Mouse (Mus musculus) hindbrain, embryonic 13.5 days (tissue): ENCODE data around the gene Prickle1. TPM values are rescaled to one million over a fixed set of nuclear protein-coding genes. Genes with fewer than 3 reads are reported as not detected.

Experiments
- ATAC-seq: fragments of 200-750 bp; cut with Nextera tagmentation; 2 replicates; pipeline ENCODE4 v1.8.0; 2017; ENCODE audit warnings: moderate TSS enrichment; ENCODE audit not compliant: low FRiP score
- H3K27ac ChIP-seq: fragments of 300-500 bp; sonication (generic); 2 replicates; pipeline ENCODE4 v1.5.1; 2015; ENCODE audit warnings: inconsistent platforms, mild to moderate bottlenecking, moderate library complexity
- H3K27me3 ChIP-seq: fragments of 300-500 bp; sonication (generic); 2 replicates; pipeline ENCODE4 v1.6.1; 2015; ENCODE audit warnings: mild to moderate bottlenecking, inconsistent platforms
- H3K36me3 ChIP-seq: fragments of 300-500 bp; sonication (generic); 2 replicates; pipeline ENCODE4 v1.6.1; 2015; ENCODE audit warnings: mild to moderate bottlenecking, inconsistent platforms
- H3K4me1 ChIP-seq: fragments of 300-500 bp; sonication (generic); replicated peaks from 2 replicates; pipeline ENCODE4 v1.6.1; 2015; ENCODE audit warnings: inconsistent platforms
- H3K4me2 ChIP-seq: fragments of 300-500 bp; sonication (generic); 2 replicates; pipeline ENCODE4 v1.6.1; 2015; ENCODE audit warnings: inconsistent platforms, mild to moderate bottlenecking, moderate library complexity
- H3K4me3 ChIP-seq: fragments of 300-500 bp; sonication (generic); 2 replicates; pipeline ENCODE4 v1.5.1; 2015; ENCODE audit warnings: mild to moderate bottlenecking, inconsistent platforms
- H3K9ac ChIP-seq: fragments of 300-500 bp; sonication (generic); 2 replicates; pipeline ENCODE4 v1.6.1; 2015; ENCODE audit warnings: mild to moderate bottlenecking, inconsistent platforms
- H3K9me3 ChIP-seq: fragments of 300-500 bp; sonication (generic); 2 replicates; pipeline ENCODE4 v1.6.1; 2016; ENCODE audit warnings: inconsistent platforms
- whole genome bisulfite sequencing: fragments of 180-500 bp; shearing (Covaris S2); methylation state at CpG from one replicate; pipeline ENCODE4 v1.1.7; 2015; 5-methylcytosine and 5-hydroxymethylcytosine counted together
- polyA plus RNA-seq: library from polyadenylated mRNA; unstranded; fragments of >200 nt; fragmentation: Nextera tagmentation; extraction: Ambion mirVana; gene quantifications from 2 replicates; pipeline ENCODE4 v1.2.1, GENCODE M21; 2015

The Prickle1 gene
- polyA plus RNA-seq = 14.9 and 15.9 TPM in 2 replicates

DNA sequence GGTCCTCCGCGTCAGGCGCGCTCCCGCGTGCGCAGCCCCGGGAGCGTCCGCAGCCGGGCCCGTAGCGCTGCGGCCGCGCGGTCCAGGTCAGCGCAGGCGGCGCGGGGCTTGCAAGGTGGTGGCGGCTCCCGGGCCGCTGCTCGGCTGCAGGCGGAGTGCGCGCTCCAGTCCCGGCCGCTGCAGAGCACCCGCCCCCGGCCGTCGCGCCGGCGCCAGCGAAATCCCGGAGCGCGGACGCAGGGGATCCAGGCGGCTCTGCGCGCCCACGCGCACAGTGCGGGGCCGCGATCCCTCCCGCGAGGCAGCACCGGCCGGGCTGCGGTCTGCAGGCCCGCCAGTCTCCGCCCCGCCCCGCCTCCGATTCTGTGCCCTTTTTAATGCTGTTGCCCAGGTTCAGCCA lies at the start of gene Prickle1:
TSS of gene Prickle1 (minus strand) at position 146 of the 400 bp plus-strand sequence.
- H3K4me2 ChIP-seq = peak within 1 kb of the TSS; percentile 90
- 0 out of 2 replicates have a peak, but pooled peaks cover 2% of the 10 kb centered on the region for H3K27me3 ChIP-seq
- peak within 1 kb of the TSS; percentile 93 for H3K27ac ChIP-seq
- WGBS = under 1% methylated on average over 53 of the region's 60 CpGs
- ATAC-seq = peak; percentile 96
- H3K4me3 ChIP-seq = peak within 1 kb of the TSS; percentile 81
- no peaks in the 10 kb centered on the region for H3K36me3 ChIP-seq
- H3K9me3 ChIP-seq = no peaks in the 10 kb centered on the region
- H3K4me1 ChIP-seq = peaks cover 45% of the 10 kb centered on the region
- peak within 1 kb of the TSS; percentile 89 for H3K9ac ChIP-seq

DNA sequence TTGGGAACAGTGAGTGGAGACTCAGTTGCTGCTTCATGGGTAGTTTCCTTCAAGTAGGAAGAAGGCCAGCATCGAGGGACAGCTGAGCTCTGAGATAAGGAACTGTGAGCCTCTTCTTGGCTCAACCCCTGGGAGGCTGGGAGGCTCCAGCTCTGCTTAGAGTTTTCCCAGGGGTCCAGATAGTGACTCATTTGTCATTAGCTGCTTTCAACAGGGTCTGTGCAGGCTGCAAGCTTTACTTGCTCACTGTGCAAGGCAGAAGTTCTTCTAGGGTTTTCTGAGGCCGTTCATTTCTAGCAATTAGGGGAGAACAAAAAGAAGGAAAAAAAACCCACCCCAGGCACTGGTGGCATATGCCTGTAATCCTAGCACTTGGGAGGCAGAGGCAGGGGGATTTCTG lies 44.5 kb upstream of the Prickle1 start:
- Histone ChIP-seq H3K27ac (no peak overlapping the region), H3K9me3 (no peaks in the 10 kb centered on the region), H3K36me3 (no peaks in the 10 kb centered on the region), H3K4me2 (no peak overlapping the region), H3K4me3 (no peak overlapping the region), H3K27me3 (no peaks in the 10 kb centered on the region), H3K4me1 (0 out of 2 replicates have a peak, but pooled peaks cover 3% of the 10 kb centered on the region), H3K9ac (no peak overlapping the region)
- ATAC-seq = no peak
- 92% methylated on average over 2 of the region's 2 CpGs for WGBS

DNA sequence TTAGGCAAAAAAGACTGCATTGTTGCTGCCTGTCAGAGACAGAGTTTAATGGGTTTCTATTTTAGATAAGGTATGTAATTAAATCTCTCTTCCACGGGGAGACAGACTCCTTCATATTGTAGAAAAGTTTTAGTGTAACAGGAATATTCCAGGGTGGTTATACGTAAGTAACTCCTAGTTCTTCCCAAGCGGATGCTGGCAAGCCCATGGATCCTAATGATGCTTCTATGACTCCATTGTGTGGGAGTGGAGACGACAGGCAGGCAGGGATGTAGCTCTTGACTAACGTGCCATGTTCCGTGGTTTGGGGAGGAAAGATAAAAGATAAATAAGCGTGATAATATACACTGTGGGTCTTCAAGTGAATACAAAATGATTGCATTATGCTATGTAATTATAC lies 41.3 kb upstream of the Prickle1 start:
- H3K36me3 ChIP-seq = no peaks in the 10 kb centered on the region
- H3K4me2 ChIP-seq = no peak overlapping the region
- 82% methylated on average over 7 of the region's 7 CpGs for WGBS
- no peaks in the 10 kb centered on the region for H3K27me3 ChIP-seq
- no peaks in the 10 kb centered on the region for H3K4me1 ChIP-seq
- H3K9me3 ChIP-seq = no peaks in the 10 kb centered on the region
- H3K4me3 ChIP-seq = no peak overlapping the region
- no peak overlapping the region for H3K9ac ChIP-seq
- no peak overlapping the region for H3K27ac ChIP-seq
- no peak for ATAC-seq

DNA sequence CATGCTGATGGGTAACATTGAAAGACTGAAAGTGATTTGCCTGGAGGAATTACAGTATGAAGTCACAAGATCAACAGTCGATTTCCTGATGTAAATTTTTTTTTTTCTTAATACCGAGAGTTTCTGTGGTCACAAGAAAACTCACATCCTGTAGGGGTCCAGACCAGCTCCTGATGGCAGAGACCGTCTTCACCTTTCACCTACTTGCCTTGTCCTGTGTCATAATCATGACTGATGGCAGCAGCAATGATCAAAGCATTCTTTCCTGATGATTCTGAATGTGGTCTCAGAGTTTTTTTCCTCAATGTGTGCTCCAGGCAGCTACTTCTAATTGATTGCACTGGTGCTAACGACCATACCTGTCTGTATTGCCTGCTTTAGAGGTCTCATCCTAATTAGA lies 39.9 kb upstream of the Prickle1 start:
- Histone ChIP-seq H3K27ac (no peak overlapping the region), H3K9me3 (no peaks in the 10 kb centered on the region), H3K27me3 (no peaks in the 10 kb centered on the region), H3K36me3 (no peaks in the 10 kb centered on the region), H3K4me1 (no peaks in the 10 kb centered on the region), H3K9ac (no peak overlapping the region), H3K4me3 (no peak overlapping the region), H3K4me2 (no peak overlapping the region)
- no peak for ATAC-seq
- WGBS = 74% methylated on average over 4 of the region's 4 CpGs

DNA sequence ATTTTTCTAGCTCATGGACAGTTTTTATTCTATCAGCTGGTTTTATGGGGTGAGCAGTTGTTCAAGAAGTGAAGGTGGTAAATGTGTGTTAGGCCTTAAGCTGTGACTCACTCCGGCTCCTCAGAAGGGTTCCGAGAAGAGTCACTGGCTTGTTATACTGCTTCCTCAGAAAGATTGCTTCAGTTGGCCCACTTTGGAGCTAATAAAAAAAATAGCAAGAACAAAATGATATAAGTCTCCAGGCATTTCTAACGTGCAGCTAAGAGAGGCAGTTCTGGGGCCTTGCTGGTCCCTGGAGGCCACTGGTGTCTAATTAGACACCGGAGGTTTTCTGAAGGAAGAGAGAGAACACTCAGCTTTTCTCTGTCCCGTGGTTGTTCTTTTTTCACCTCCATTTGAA lies 38.8 kb upstream of the Prickle1 start:
- H3K4me1 ChIP-seq = no peaks in the 10 kb centered on the region
- no peak overlapping the region for H3K4me2 ChIP-seq
- no peak for ATAC-seq
- H3K9ac ChIP-seq = no peak overlapping the region
- no peaks in the 10 kb centered on the region for H3K36me3 ChIP-seq
- no peaks in the 10 kb centered on the region for H3K9me3 ChIP-seq
- no peak overlapping the region for H3K4me3 ChIP-seq
- no peak overlapping the region for H3K27ac ChIP-seq
- no peaks in the 10 kb centered on the region for H3K27me3 ChIP-seq
- 68% methylated on average over 5 of the region's 5 CpGs for WGBS

DNA sequence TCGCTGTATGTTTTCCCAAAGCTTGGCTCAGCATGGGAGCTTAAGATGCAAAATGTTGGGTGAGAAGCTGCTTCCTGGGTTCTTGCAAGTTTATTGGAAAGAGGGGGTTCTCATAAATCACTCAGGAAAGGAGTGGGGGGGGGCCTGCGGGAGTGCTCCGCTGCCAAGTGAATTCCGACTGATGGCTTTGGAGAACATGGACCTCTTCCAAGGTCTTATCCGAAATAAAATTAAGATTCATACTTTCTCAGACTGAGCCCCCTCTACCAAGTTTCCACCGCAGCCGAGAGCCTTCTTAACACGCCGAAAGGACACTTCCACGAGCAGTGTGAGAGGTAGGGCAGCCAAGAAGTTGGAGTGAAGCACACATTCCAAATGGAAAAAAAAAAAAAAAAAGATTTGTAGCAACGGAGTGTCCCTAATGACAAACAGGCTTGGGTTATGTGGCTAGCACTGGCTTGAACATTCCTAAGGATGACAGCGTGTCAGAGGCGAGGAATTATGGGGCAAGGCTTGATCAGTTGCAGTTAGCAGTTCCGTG lies 34.4 kb upstream of the Prickle1 start:
- no peaks in the 10 kb centered on the region for H3K36me3 ChIP-seq
- H3K27ac ChIP-seq = no peak overlapping the region
- H3K27me3 ChIP-seq = no peaks in the 10 kb centered on the region
- H3K4me2 ChIP-seq = no peak overlapping the region
- H3K9me3 ChIP-seq = no peaks in the 10 kb centered on the region
- WGBS = 88% methylated on average over 14 of the region's 14 CpGs
- H3K9ac ChIP-seq = no peak overlapping the region
- no peak overlapping the region for H3K4me3 ChIP-seq
- H3K4me1 ChIP-seq = no peaks in the 10 kb centered on the region
- ATAC-seq = no peak

DNA sequence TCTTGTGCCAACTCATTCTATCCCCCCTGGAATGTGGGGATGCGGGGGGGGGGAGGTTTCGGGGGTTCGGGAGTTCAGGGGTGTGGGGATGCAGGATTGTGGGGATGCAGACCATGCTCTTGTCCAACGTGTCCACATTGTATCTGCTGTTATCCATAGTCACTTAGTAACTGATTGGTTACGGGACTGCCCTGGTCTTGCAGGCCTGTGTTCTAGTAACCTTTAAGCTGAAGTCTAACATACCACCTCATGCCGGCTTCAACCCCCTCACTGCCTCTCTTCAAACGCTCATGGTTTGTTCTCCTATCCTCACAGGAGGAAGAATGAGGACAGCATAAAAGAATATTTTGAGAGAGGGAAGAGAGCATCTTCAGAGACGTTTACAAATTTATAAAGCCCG lies 33.5 kb upstream of the Prickle1 start:
- no peaks in the 10 kb centered on the region for H3K27me3 ChIP-seq
- no peak overlapping the region for H3K4me2 ChIP-seq
- 93% methylated on average over 9 of the region's 9 CpGs for WGBS
- no peaks in the 10 kb centered on the region for H3K4me1 ChIP-seq
- no peak for ATAC-seq
- H3K9ac ChIP-seq = no peak overlapping the region
- H3K27ac ChIP-seq = no peak overlapping the region
- H3K4me3 ChIP-seq = no peak overlapping the region
- no peaks in the 10 kb centered on the region for H3K9me3 ChIP-seq
- H3K36me3 ChIP-seq = no peaks in the 10 kb centered on the region

DNA sequence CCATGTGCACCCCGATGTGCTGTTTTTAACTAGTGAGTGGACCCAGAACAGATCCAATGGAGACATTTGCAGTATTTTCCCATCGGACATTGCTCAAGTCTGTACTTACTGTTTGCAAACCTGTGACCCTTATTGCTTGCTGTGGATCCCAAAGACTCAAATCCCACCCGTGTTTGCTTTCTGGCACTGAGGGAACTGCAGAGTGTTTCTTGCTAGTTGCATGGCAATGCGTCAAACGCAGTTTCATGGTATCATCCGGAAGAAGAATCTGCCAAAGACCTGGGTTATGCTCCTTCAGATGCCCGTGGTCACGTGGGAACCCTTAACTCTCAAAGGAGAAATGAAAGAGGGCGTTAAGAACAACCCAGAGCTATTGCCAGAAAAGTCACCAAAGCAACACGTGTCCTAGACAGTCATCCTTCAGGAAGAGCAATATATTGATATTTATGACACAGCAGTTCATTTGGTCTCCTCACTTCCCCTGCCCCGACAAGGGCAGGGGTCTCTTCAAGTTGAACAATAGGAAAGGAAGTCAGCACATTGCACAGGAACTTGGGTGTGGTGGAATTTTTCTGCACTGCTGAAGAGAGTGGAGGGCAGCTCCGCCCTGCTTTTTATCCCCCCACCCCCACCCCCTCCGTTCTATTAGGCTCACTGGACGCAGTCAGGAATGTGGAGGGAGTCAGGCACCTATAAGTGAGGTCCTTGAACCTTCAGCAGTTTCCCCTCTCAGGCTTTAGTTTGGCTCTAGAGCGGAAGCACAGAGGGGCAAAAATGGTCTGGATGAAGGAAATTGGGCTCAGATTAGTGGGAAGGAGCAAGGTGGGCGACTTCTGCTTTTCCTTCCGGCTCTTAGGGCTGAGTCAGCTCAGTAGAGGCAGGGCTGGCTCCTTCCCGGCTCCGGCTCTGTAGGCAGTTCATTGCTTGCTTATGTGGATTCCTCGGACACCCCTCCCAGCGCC lies 32.4 kb upstream of the Prickle1 start:
- H3K27ac ChIP-seq = no peak overlapping the region
- H3K27me3 ChIP-seq = no peaks in the 10 kb centered on the region
- H3K9ac ChIP-seq = no peak overlapping the region
- H3K4me3 ChIP-seq = no peak overlapping the region
- H3K36me3 ChIP-seq = no peaks in the 10 kb centered on the region
- WGBS = 83% methylated on average over 21 of the region's 21 CpGs
- H3K4me1 ChIP-seq = no peaks in the 10 kb centered on the region
- ATAC-seq = no peak
- no peaks in the 10 kb centered on the region for H3K9me3 ChIP-seq
- no peak overlapping the region for H3K4me2 ChIP-seq

DNA sequence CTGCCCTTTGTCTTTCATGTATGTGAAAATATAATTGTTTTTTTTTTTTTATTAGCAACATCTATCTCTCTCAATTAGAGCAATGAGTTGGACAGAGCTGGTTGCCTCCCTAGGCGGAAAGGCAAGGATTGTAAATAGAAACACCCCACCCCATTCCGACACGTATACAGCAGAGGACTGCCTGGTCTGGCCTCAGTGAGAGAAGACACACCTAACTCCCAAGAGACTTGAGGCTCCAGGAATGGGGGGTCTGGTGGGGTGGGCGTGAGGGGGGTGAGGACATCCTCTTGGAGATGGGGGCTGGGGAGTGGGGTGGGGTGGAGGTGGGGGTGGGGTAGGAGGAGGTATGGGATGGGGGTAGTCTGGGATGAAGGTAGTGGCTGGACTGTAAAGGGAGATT lies 23.9 kb upstream of the Prickle1 start:
- H3K9me3 ChIP-seq = peaks cover 9% of the 10 kb centered on the region
- H3K4me2 ChIP-seq = no peak overlapping the region
- no peak for ATAC-seq
- H3K4me1 ChIP-seq = no peaks in the 10 kb centered on the region
- no peaks in the 10 kb centered on the region for H3K27me3 ChIP-seq
- no peaks in the 10 kb centered on the region for H3K36me3 ChIP-seq
- 86% methylated on average over 4 of the region's 4 CpGs for WGBS
- no peak overlapping the region for H3K4me3 ChIP-seq
- no peak overlapping the region for H3K9ac ChIP-seq
- H3K27ac ChIP-seq = no peak overlapping the region

DNA sequence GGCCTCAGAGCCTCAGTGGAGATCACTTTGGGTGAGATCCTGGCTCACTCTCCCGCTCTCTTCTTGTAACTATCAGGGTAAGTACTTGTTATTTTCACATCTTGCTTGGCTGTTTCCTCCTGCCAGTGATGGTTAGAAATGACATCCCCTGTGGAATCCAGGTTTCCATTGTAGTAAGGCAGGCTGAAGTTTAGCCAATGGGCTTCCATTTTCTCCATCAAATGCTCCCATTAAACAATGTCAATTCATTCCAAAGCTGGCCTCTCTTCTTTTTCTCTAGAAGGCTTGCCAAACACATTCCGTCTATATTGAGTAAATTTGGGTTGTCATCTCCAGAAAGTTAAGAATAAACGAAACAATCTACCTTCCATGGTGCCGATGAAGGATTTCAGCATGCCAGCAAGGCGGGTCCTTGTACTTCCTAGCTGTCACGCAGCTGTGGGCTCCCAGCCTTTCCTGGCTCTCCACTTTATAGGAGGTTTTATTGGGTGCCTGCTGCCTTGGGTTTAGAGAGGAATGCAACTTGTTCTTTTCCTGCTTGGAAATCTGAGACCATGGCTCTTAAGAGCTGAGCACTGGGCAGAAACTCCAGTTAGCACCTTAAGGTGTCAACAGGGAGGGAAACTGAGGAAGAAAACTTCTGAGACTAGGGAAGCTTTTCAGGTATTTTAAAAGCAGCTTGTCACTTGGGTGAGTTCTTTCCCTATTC lies 22.9 kb upstream of the Prickle1 start:
- Histone ChIP-seq H3K36me3 (no peaks in the 10 kb centered on the region), H3K4me1 (no peaks in the 10 kb centered on the region), H3K9me3 (peaks cover 9% of the 10 kb centered on the region), H3K9ac (no peak overlapping the region), H3K27me3 (no peaks in the 10 kb centered on the region), H3K4me3 (no peak overlapping the region), H3K27ac (no peak overlapping the region), H3K4me2 (no peak overlapping the region)
- whole genome bisulfite sequencing = 87% methylated on average over 6 of the region's 6 CpGs
- no peak for ATAC-seq

DNA sequence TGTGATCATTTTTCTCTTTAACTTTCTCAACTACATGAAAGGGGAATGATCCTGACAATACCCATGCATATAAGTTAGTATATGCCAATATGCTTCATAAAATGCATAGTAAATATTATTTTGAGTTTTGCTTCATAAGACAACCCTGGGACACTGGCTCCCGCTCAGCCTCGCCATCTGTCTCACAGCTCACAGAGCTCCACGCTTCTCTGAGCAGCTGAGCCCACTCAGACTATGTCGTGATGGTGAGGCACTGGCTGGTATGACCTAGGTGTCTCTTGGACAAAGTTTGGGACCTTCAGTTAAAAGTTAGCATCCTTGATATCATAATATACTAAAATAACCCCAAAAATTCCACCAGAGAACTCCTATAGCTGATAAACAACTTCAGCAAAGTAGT lies 20.6 kb upstream of the Prickle1 start:
- no peak overlapping the region for H3K4me3 ChIP-seq
- no peak overlapping the region for H3K27ac ChIP-seq
- no peak overlapping the region for H3K9ac ChIP-seq
- H3K27me3 ChIP-seq = no peaks in the 10 kb centered on the region
- ATAC-seq = no peak
- H3K36me3 ChIP-seq = no peaks in the 10 kb centered on the region
- H3K4me1 ChIP-seq = no peaks in the 10 kb centered on the region
- no peak overlapping the region for H3K4me2 ChIP-seq
- 96% methylated on average over 4 of the region's 4 CpGs for WGBS
- H3K9me3 ChIP-seq = peaks cover 9% of the 10 kb centered on the region

DNA sequence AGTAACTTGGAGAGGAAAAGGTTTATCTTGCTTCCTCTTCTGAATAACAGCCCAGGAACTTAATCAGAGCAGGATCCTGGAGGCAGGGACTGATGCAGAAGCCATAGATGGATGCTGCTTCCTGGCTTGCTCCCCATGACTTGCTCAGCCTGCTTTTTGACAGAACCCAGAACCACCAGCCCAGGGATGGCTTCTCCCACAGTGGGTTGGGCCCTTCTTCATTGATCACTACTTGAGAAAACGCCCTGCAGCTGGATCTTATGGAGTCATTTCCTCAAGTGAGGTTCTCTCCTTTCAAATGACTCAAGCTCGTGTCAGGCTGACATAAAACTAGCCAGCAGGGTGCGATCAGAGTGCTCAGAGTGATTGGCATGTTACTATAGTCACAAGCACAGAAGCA lies 19.3 kb upstream of the Prickle1 start:
- Histone ChIP-seq H3K9ac (no peak overlapping the region), H3K4me2 (no peak overlapping the region), H3K4me3 (no peak overlapping the region), H3K4me1 (no peaks in the 10 kb centered on the region), H3K27me3 (no peaks in the 10 kb centered on the region), H3K9me3 (peaks cover 9% of the 10 kb centered on the region), H3K36me3 (no peaks in the 10 kb centered on the region), H3K27ac (no peak overlapping the region)
- 62% methylated on average over 3 of the region's 3 CpGs for WGBS
- no peak for ATAC-seq
